In the genomic region with DNA sequence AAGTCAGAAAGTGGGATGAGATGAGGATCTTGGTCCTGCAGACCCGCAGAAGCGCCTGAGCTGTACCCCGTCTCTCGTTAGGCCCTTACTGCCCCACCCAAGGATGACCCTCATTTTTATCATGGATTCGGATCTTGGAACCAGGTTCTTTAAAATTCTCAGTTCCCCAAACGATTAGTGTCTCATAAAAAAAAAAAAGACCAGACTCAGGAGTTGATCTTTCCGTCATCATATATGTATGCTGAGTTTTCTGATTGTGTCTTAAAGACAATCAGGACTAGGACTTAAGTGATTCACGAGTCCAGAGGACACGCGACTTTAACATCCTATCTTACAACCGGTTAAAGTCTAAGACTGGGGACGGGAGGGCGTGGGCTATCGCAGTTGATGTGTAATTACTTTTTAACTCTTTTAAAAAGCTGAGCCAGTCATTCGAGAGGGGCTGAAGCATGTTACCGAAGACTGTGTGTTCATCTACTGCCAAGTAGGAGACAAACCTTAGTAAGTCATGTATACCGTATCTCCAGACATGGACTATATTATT, we compare ENCODE assay signal across 9 mouse cellular contexts. TPM values are rescaled to one million over a fixed set of nuclear protein-coding genes. Genes with fewer than 3 reads are reported as not detected.
A peak's percentile ranks its signal among the peaks of the same experiment; 100 is the strongest.
DNase-seq lines count a peak whose midpoint lies in the region; ATAC-seq and TF ChIP-seq lines count a peak whose summit lies in the region.
"Had no signal": no experiment of that assay in that cellular context is flagged by ENCODE, and none has a peak within 500 bp of the region (broad histone marks: within the 10 kb centered on the region; RNA-seq: fewer than 3 reads in every experiment).

No protein-coding gene starts in this region.

- no peak for TF ChIP-seq EP300 in heart, adult 2 months (IDR thresholded peaks at IDR 0.05; ENCODE audit: insufficient read depth, low read depth, low read length)

- DNase-seq in heart, adult 2 months = no peak
- no peak for DNase-seq in heart, postnatal 36 days
- DNase-seq in midbrain, embryonic 11.5 days (ENCODE audit: low spot score, missing footprints) = no peak
- DNase-seq in cerebellum, postnatal 14 days = no peak
- no peak for DNase-seq in gastrocnemius, postnatal 36 days
- no peak for DNase-seq in thymus, postnatal 4 days

- H3K79me2 ChIP-seq in heart, adult 2 months (replicated peaks; ENCODE audit: control insufficient read depth, insufficient read depth, low read length) = peaks cover 8% of the 10 kb centered on the region; the same call in 1 of the 2 replicates

- H3K9me3 ChIP-seq in intestine, embryonic 15.5 days = no peaks in the 10 kb centered on the region
- H3K9me3 ChIP-seq in midbrain, embryonic 11.5 days (ENCODE audit: control insufficient read depth, low read length) = no peaks in the 10 kb centered on the region

- peak; percentile 35 for ATAC-seq in intestine, embryonic 15.5 days
- ATAC-seq in midbrain, embryonic 11.5 days (ENCODE audit: low FRiP score) = no peak

- intact Hi-C loops in heart, adult 2 months (cut with DNase I) = loop anchor here (2.0 kb wide), 1 partner anchor 155 kb away; no protein-coding TSS in a partner anchor
- intact Hi-C loops in heart, postnatal 36 days (cut with DNase I) = loop anchor here (5.0 to 10.0 kb wide), 2 partner anchors 156 to 587 kb away; a partner anchor contains a TSS
- intact Hi-C loops in gastrocnemius, postnatal 36 days (cut with DNase I) = loop anchor here (10.0 kb wide), 1 partner anchor 153 kb away; no protein-coding TSS in a partner anchor

- no peaks in the 10 kb centered on the region for H3K27me3 ChIP-seq in heart, adult 2 months (ENCODE audit: control insufficient read depth, insufficient read depth, low read length)
- H3K27me3 ChIP-seq in intestine, embryonic 15.5 days (replicated peaks) = no peaks in the 10 kb centered on the region
- H3K27me3 ChIP-seq in midbrain, embryonic 11.5 days (ENCODE audit: control insufficient read depth, insufficient read depth, low read length) = no peaks in the 10 kb centered on the region

- peaks cover 7% of the 10 kb centered on the region for H3K4me1 ChIP-seq in heart, adult 2 months (ENCODE audit: control insufficient read depth, insufficient read depth, low read length)
- peaks cover 9% of the 10 kb centered on the region for H3K4me1 ChIP-seq in bone marrow, adult 2 months (ENCODE audit: control insufficient read depth, insufficient read depth, low read length)
- H3K4me1 ChIP-seq in intestine, embryonic 15.5 days (replicated peaks) = peaks cover 18% of the 10 kb centered on the region
- peaks cover 24% of the 10 kb centered on the region for H3K4me1 ChIP-seq in midbrain, embryonic 11.5 days (ENCODE audit: control insufficient read depth, insufficient read depth, low read length)

- no peak for TF ChIP-seq CTCF in heart, adult 2 months (IDR thresholded peaks at IDR 0.05)
- no peak for TF ChIP-seq CTCF in bone marrow, adult 2 months (IDR thresholded peaks at IDR 0.05; ENCODE audit: control insufficient read depth, insufficient read depth, low read length)

- H3K36me3 ChIP-seq in heart, adult 2 months (ENCODE audit: control insufficient read depth, insufficient read depth, low read length) = no peaks in the 10 kb centered on the region
- peaks cover 14% of the 10 kb centered on the region; the same call in 1 of the 2 replicates for H3K36me3 ChIP-seq in intestine, embryonic 15.5 days
- H3K36me3 ChIP-seq in midbrain, embryonic 11.5 days (ENCODE audit: control insufficient read depth, insufficient read depth, low read length) = no peaks in the 10 kb centered on the region; the same call in 1 of the 2 replicates

- H3K9ac ChIP-seq in heart, adult 2 months (ENCODE audit: low read depth, low read length) = peak overlapping the region; percentile 79
- H3K9ac ChIP-seq in intestine, embryonic 15.5 days = peak overlapping the region; percentile 80
- peak overlapping the region; percentile 83 for H3K9ac ChIP-seq in midbrain, embryonic 11.5 days (ENCODE audit: low read length)

- no peak for TF ChIP-seq POLR2A in heart, adult 2 months (IDR thresholded peaks at IDR 0.05; ENCODE audit: insufficient read depth, low read depth, low read length)
- no peak for TF ChIP-seq POLR2A in bone marrow, adult 2 months (IDR thresholded peaks at IDR 0.05; ENCODE audit: borderline replicate concordance, control insufficient read depth, low read depth, low read length)

- H3K27ac ChIP-seq in heart, adult 2 months = peak overlapping the region; percentile 78
- H3K27ac ChIP-seq in bone marrow, adult 2 months (ENCODE audit: control insufficient read depth, insufficient read depth, low read depth, low read length, poor library complexity) = peak overlapping the region; percentile 43
- H3K27ac ChIP-seq in intestine, embryonic 15.5 days = peak overlapping the region; percentile 69
- H3K27ac ChIP-seq in midbrain, embryonic 11.5 days (ENCODE audit: low read depth, low read length) = no peak overlapping the region

- peak overlapping the region; percentile 73 for H3K4me3 ChIP-seq in heart, adult 2 months
- peak overlapping the region; percentile 99 for H3K4me3 ChIP-seq in bone marrow, adult 2 months (replicated peaks; ENCODE audit: control insufficient read depth, low read depth, low read length)
- H3K4me3 ChIP-seq in intestine, embryonic 15.5 days (replicated peaks) = peak overlapping the region; percentile 88
- peak overlapping the region; percentile 72 for H3K4me3 ChIP-seq in midbrain, embryonic 11.5 days (ENCODE audit: low read depth, low read length)

- WGBS in heart, adult 2 months = 7% methylated on average over 17 of the region's 17 CpGs
- WGBS in bone marrow, adult 2 months = 14% methylated on average over 17 of the region's 17 CpGs
- 9% methylated on average over 17 of the region's 17 CpGs for WGBS in intestine, embryonic 15.5 days
- WGBS in midbrain, embryonic 11.5 days = 24% methylated on average over 17 of the region's 17 CpGs

- peak overlapping the region; percentile 92 for H3K4me2 ChIP-seq in intestine, embryonic 15.5 days (replicated peaks)
- H3K4me2 ChIP-seq in midbrain, embryonic 11.5 days = peak overlapping the region; percentile 91

RNA-seq across cellular contexts. Expression of a gene that starts 0.6 kb away (rescaled TPM):
- 10 to 100 TPM; 39.0 to 43.7 TPM for total RNA-seq in heart, adult 2 months (2021)
- polyA plus RNA-seq in heart, adult 2 months (2012; rRNA removed) = 37.6 and 50.9 TPM in 2 replicates
- 10 to 100 TPM; 44.3 to 46.0 TPM for total RNA-seq in heart, postnatal 36 days (2021)
- 29.1 and 49.0 TPM in 2 replicates for polyA plus RNA-seq in bone marrow, adult 2 months (2011; ENCODE audit: insufficient read depth, insufficient read length, low replicate concordance, missing spikeins)
- 340 and 361 TPM in 2 replicates for polyA plus RNA-seq in intestine, embryonic 15.5 days (2015; fragmentation: Nextera tagmentation; extraction: Ambion mirVana)
- polyA plus RNA-seq in midbrain, embryonic 11.5 days (2014; fragmentation: Nextera tagmentation; extraction: Ambion mirVana) = 163 and 168 TPM in 2 replicates
- 10 to 100 TPM; 27.6 to 28.5 TPM for total RNA-seq in gastrocnemius, postnatal 36 days (2021)

RNA-seq across cellular contexts. Expression of a gene that starts 0.6 kb away (rescaled TPM):
- 1 to 10 TPM; 2.0 to 2.3 TPM for total RNA-seq in heart, adult 2 months (2021)
- polyA plus RNA-seq in heart, adult 2 months (2012; rRNA removed) = 2.0 and 2.8 TPM in 2 replicates
- total RNA-seq in heart, postnatal 36 days (2021) = 1 to 10 TPM; 3.1 to 4.2 TPM
- polyA plus RNA-seq in bone marrow, adult 2 months (2011; ENCODE audit: insufficient read depth, insufficient read length, low replicate concordance, missing spikeins) = 3.4 and 5.1 TPM in 2 replicates
- polyA plus RNA-seq in intestine, embryonic 15.5 days (2015; fragmentation: Nextera tagmentation; extraction: Ambion mirVana) = 12.7 and 15.2 TPM in 2 replicates
- polyA plus RNA-seq in midbrain, embryonic 11.5 days (2014; fragmentation: Nextera tagmentation; extraction: Ambion mirVana) = 19.5 and 20.2 TPM in 2 replicates
- 1 to 10 TPM in 1 of 2 experiments, under 1 TPM in 1; 0.77 to 1.2 TPM for total RNA-seq in gastrocnemius, postnatal 36 days (2021)

RNA-seq across cellular contexts. Expression of a gene that starts 1.3 kb away (rescaled TPM):
- total RNA-seq in heart, adult 2 months (2021) = under 1 TPM; 0.13 to 0.25 TPM
- polyA plus RNA-seq in heart, adult 2 months (2012; rRNA removed) = 0.14 and 0.18 TPM in 2 replicates
- under 1 TPM; 0.31 to 0.33 TPM for total RNA-seq in heart, postnatal 36 days (2021)
- polyA plus RNA-seq in bone marrow, adult 2 months (2011; ENCODE audit: insufficient read depth, insufficient read length, low replicate concordance, missing spikeins) = 0.90 and 1.2 TPM in 2 replicates
- polyA plus RNA-seq in intestine, embryonic 15.5 days (2015; fragmentation: Nextera tagmentation; extraction: Ambion mirVana) = 0.20 and 0.21 TPM in 2 replicates
- 0.06 and 0.12 TPM in 2 replicates for polyA plus RNA-seq in midbrain, embryonic 11.5 days (2014; fragmentation: Nextera tagmentation; extraction: Ambion mirVana)
- total RNA-seq in gastrocnemius, postnatal 36 days (2021) = under 1 TPM; 0.07 to 0.23 TPM
- polyA plus RNA-seq: inflammation-experienced regulatory T-cells, adult 6 months had no signal

RNA-seq across cellular contexts. Expression of a gene that starts 7.5 kb away (rescaled TPM):
- 10 to 100 TPM in 1 of 2 experiments, 1 to 10 TPM in 1; 9.6 to 10.9 TPM for total RNA-seq in heart, adult 2 months (2021)
- polyA plus RNA-seq in heart, adult 2 months (2012; rRNA removed) = 9.1 and 10.8 TPM in 2 replicates
- 10 to 100 TPM; 10.2 to 11.8 TPM for total RNA-seq in heart, postnatal 36 days (2021)
- 9.3 and 11.4 TPM in 2 replicates for polyA plus RNA-seq in bone marrow, adult 2 months (2011; ENCODE audit: insufficient read depth, insufficient read length, low replicate concordance, missing spikeins)
- 33.0 and 34.3 TPM in 2 replicates for polyA plus RNA-seq in intestine, embryonic 15.5 days (2015; fragmentation: Nextera tagmentation; extraction: Ambion mirVana)
- polyA plus RNA-seq in midbrain, embryonic 11.5 days (2014; fragmentation: Nextera tagmentation; extraction: Ambion mirVana) = 55.7 and 56.7 TPM in 2 replicates
- 1 to 10 TPM; 4.4 to 7.2 TPM for total RNA-seq in gastrocnemius, postnatal 36 days (2021)

RNA-seq across cellular contexts. Expression of a gene that starts 59.1 kb away (rescaled TPM):
- not detected for total RNA-seq in heart, adult 2 months (2021)
- polyA plus RNA-seq in heart, adult 2 months (2012; rRNA removed) = 0.06 and 0.09 TPM in 2 replicates
- not detected for total RNA-seq in heart, postnatal 36 days (2021)
- 1.2 TPM in 1 of 2 replicates, not detected in the other for polyA plus RNA-seq in bone marrow, adult 2 months (2011; ENCODE audit: insufficient read depth, insufficient read length, low replicate concordance, missing spikeins)
- 0.11 and 0.49 TPM in 2 replicates for polyA plus RNA-seq in intestine, embryonic 15.5 days (2015; fragmentation: Nextera tagmentation; extraction: Ambion mirVana)
- polyA plus RNA-seq in midbrain, embryonic 11.5 days (2014; fragmentation: Nextera tagmentation; extraction: Ambion mirVana) = 0.21 and 0.29 TPM in 2 replicates
- not detected for total RNA-seq in gastrocnemius, postnatal 36 days (2021)
- polyA plus RNA-seq: inflammation-experienced regulatory T-cells, adult 6 months had no signal
